Mouse (Mus musculus): ENCODE measurements around the gene Slc7a7. TPM values are rescaled to one million over a fixed set of nuclear protein-coding genes. Genes with fewer than 3 reads are reported as not detected.

Slc7a7 gene
- polyA plus RNA-seq, 1 experiment from 2014 or later, result 3.3 TPM

GRCm38 (mm10) chr14:54443712-54444618 lies 26.4 kb upstream of the Slc7a7 start:
- no peaks in the 10 kb centered on the region for H3K27me3 ChIP-seq
- peaks cover 26% of the 10 kb centered on the region for H3K4me1 ChIP-seq (replicated peaks)
- no peaks in the 10 kb centered on the region for H3K9me3 ChIP-seq
- no peak overlapping the region for H3K4me2 ChIP-seq
- H3K9ac ChIP-seq (replicated peaks), result no peak overlapping the region
- 52% methylated on average over 15 of the region's 15 CpGs for WGBS
- no peak overlapping the region for H3K4me3 ChIP-seq (replicated peaks)
- H3K36me3 ChIP-seq, result peaks cover 29% of the 10 kb centered on the region
- peak overlapping the region; percentile 88 for H3K27ac ChIP-seq
- ATAC-seq (ENCODE audit: insufficient number of reproducible peaks, insufficient read depth, low FRiP score, low TSS enrichment, low read depth), result no peak

- Histone ChIP-seq H3K9me3 (no peaks in the 10 kb centered on the region), H3K4me3 (replicated peaks) (no peak overlapping the region), H3K27me3 (no peaks in the 10 kb centered on the region), H3K4me2 (peak overlapping the region; percentile 32), H3K27ac (peak overlapping the region; percentile 88), H3K9ac (replicated peaks) (peak overlapping the region; percentile 24), H3K36me3 (peaks cover 36% of the 10 kb centered on the region), H3K4me1 (replicated peaks) (peaks cover 23% of the 10 kb centered on the region)
- peak; percentile 86 for ATAC-seq (ENCODE audit: insufficient number of reproducible peaks, insufficient read depth, low FRiP score, low TSS enrichment, low read depth)
- WGBS, result 6% methylated on average over 3 of the region's 3 CpGs
Observed at GRCm38 (mm10) chr14:54443196-54443595, 25.6 kb upstream of the Slc7a7 start.

GRCm38 (mm10) chr14:54442548-54442947 lies 25.0 kb upstream of the Slc7a7 start:
- ATAC-seq (ENCODE audit: insufficient number of reproducible peaks, insufficient read depth, low FRiP score, low TSS enrichment, low read depth), result peak; percentile 40; the same call in 1 of the 2 replicates
- H3K4me1 ChIP-seq (replicated peaks), result peaks cover 23% of the 10 kb centered on the region
- H3K4me2 ChIP-seq, result no peak overlapping the region
- H3K36me3 ChIP-seq, result peaks cover 43% of the 10 kb centered on the region
- H3K4me3 ChIP-seq (replicated peaks), result no peak overlapping the region
- no peak overlapping the region for H3K9ac ChIP-seq (replicated peaks)
- 91% methylated on average over 3 of the region's 3 CpGs for WGBS
- H3K27ac ChIP-seq, result peak overlapping the region; percentile 88; the same call in 1 of the 2 replicates
- no peaks in the 10 kb centered on the region for H3K27me3 ChIP-seq
- H3K9me3 ChIP-seq, result no peaks in the 10 kb centered on the region

DNA sequence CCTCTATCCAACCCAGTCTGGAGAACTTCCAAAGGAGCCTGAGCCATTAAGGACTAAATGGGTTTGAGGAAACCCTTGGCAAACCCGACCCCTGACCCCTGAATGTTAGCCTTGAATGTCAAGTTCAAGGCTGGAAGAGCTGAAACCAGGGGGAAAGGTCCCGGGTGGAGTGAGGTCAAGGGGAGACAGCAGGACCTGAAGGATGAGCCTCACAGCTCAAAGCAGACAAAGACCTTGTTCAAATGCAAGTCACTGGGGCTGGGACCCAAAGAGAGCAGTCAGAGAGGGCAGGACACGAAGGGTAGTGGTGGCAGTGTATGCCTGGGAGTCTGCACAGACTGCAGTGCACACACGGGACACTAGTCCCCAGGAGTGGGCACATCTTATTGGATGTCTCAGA lies 23.8 kb upstream of the Slc7a7 start:
- Histone ChIP-seq H3K4me2 (no peak overlapping the region), H3K4me1 (replicated peaks) (peaks cover 23% of the 10 kb centered on the region), H3K9me3 (no peaks in the 10 kb centered on the region), H3K27me3 (no peaks in the 10 kb centered on the region), H3K4me3 (replicated peaks) (no peak overlapping the region), H3K9ac (replicated peaks) (no peak overlapping the region), H3K36me3 (peaks cover 55% of the 10 kb centered on the region), H3K27ac (no peak overlapping the region)
- 75% methylated on average over 4 of the region's 4 CpGs for WGBS
- no peak for ATAC-seq (ENCODE audit: insufficient number of reproducible peaks, insufficient read depth, low FRiP score, low TSS enrichment, low read depth)

GRCm38 (mm10) chr14:54440538-54440937 lies 23.0 kb upstream of the Slc7a7 start:
- Histone ChIP-seq H3K4me2 (no peak overlapping the region), H3K36me3 (peaks cover 63% of the 10 kb centered on the region), H3K9ac (replicated peaks) (no peak overlapping the region), H3K4me3 (replicated peaks) (no peak overlapping the region), H3K4me1 (replicated peaks) (peaks cover 23% of the 10 kb centered on the region), H3K9me3 (no peaks in the 10 kb centered on the region), H3K27me3 (no peaks in the 10 kb centered on the region), H3K27ac (no peak overlapping the region)
- no peak for ATAC-seq (ENCODE audit: insufficient number of reproducible peaks, insufficient read depth, low FRiP score, low TSS enrichment, low read depth)
- WGBS, result 92% methylated on average over 14 of the region's 14 CpGs

- WGBS, result 73% methylated on average over 7 of the region's 7 CpGs
- peaks cover 30% of the 10 kb centered on the region for H3K4me1 ChIP-seq (replicated peaks)
Observed at GRCm38 (mm10) chr14:54439610-54440009, 22.0 kb upstream of the Slc7a7 start.

DNA sequence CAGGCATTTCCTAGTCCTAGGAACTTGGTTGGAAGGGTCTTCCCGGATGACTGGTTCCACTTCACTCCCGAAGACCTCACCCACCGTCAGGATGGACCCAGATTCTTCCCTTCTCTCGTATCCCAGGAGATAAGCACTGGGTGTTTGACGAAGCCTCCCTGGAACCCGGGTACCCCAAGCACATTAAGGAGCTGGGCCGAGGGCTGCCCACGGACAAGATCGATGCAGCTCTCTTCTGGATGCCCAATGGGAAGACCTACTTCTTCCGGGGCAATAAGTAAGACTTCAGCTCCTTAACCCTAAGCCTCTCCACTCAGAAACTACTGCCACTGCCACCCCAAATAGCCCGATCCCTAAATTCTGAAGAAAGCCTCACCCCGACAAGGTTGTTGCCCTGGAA lies 21.6 kb upstream of the Slc7a7 start:
- no peak overlapping the region for H3K9ac ChIP-seq (replicated peaks)
- H3K4me3 ChIP-seq (replicated peaks), result no peak overlapping the region
- no peaks in the 10 kb centered on the region for H3K27me3 ChIP-seq
- no peaks in the 10 kb centered on the region for H3K9me3 ChIP-seq
- H3K36me3 ChIP-seq, result peaks cover 72% of the 10 kb centered on the region
- H3K4me1 ChIP-seq (replicated peaks), result peaks cover 32% of the 10 kb centered on the region
- H3K27ac ChIP-seq, result no peak overlapping the region
- H3K4me2 ChIP-seq, result no peak overlapping the region
- WGBS, result 89% methylated on average over 12 of the region's 12 CpGs
- no peak for ATAC-seq (ENCODE audit: insufficient number of reproducible peaks, insufficient read depth, low FRiP score, low TSS enrichment, low read depth)

More at GRCm38 (mm10) chr14:54439610-54440009, 22.0 kb upstream of the Slc7a7 start:
- Histone ChIP-seq H3K27ac (no peak overlapping the region), H3K9ac (replicated peaks) (no peak overlapping the region), H3K9me3 (no peaks in the 10 kb centered on the region), H3K27me3 (no peaks in the 10 kb centered on the region), H3K36me3 (peaks cover 72% of the 10 kb centered on the region), H3K4me2 (no peak overlapping the region), H3K4me3 (replicated peaks) (no peak overlapping the region)
- no peak for ATAC-seq (ENCODE audit: insufficient number of reproducible peaks, insufficient read depth, low FRiP score, low TSS enrichment, low read depth)

- Histone ChIP-seq H3K36me3 (peaks cover 60% of the 10 kb centered on the region), H3K4me2 (no peak overlapping the region), H3K9me3 (no peaks in the 10 kb centered on the region), H3K9ac (replicated peaks) (no peak overlapping the region), H3K27me3 (no peaks in the 10 kb centered on the region), H3K4me3 (replicated peaks) (no peak overlapping the region), H3K27ac (no peak overlapping the region), H3K4me1 (replicated peaks) (peaks cover 32% of the 10 kb centered on the region)
- no peak for ATAC-seq (ENCODE audit: insufficient number of reproducible peaks, insufficient read depth, low FRiP score, low TSS enrichment, low read depth)
- 80% methylated on average over 11 of the region's 11 CpGs for WGBS
Observed at GRCm38 (mm10) chr14:54435194-54435918, 17.8 kb upstream of the Slc7a7 start.

DNA sequence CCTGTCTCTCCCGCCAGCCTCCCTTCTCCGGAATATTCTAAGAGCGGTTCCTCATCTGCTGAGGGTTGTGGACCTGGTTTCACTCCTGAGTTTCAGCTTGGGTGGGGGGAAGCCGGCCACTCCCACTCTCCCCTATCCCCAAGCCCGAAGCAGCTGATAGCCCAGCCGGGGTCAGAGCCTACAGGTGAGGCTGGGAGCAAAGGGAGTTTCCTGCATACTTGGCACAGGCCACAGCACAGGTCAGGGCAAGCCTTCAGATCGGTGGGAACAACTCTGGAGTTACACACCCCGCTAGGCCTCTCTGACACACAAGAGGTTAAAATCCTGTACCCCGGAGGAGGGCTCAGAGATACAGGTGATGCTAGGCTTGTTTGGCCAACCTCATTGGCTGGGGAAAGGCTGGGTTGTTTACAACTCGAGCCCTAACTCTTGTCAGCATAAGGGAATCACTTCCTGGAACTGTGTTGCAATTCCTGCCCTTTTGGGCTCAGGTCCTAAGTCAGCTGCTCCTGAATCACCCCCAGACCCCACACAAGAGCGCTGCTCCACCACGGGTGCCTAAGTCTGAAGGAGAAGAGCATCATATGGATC lies 16.5 kb upstream of the Slc7a7 start:
- WGBS, result 58% methylated on average over 12 of the region's 12 CpGs
- H3K27me3 ChIP-seq, result no peaks in the 10 kb centered on the region
- peaks cover 56% of the 10 kb centered on the region for H3K36me3 ChIP-seq
- H3K4me3 ChIP-seq (replicated peaks), result peak overlapping the region; percentile 88
- ATAC-seq (ENCODE audit: insufficient number of reproducible peaks, insufficient read depth, low FRiP score, low TSS enrichment, low read depth), result no peak
- H3K4me2 ChIP-seq, result peak overlapping the region; percentile 95
- peaks cover 42% of the 10 kb centered on the region for H3K4me1 ChIP-seq (replicated peaks)
- H3K9ac ChIP-seq (replicated peaks), result peak overlapping the region; percentile 99
- H3K27ac ChIP-seq, result peak overlapping the region; percentile 98; the same call in 1 of the 2 replicates
- no peaks in the 10 kb centered on the region for H3K9me3 ChIP-seq

DNA sequence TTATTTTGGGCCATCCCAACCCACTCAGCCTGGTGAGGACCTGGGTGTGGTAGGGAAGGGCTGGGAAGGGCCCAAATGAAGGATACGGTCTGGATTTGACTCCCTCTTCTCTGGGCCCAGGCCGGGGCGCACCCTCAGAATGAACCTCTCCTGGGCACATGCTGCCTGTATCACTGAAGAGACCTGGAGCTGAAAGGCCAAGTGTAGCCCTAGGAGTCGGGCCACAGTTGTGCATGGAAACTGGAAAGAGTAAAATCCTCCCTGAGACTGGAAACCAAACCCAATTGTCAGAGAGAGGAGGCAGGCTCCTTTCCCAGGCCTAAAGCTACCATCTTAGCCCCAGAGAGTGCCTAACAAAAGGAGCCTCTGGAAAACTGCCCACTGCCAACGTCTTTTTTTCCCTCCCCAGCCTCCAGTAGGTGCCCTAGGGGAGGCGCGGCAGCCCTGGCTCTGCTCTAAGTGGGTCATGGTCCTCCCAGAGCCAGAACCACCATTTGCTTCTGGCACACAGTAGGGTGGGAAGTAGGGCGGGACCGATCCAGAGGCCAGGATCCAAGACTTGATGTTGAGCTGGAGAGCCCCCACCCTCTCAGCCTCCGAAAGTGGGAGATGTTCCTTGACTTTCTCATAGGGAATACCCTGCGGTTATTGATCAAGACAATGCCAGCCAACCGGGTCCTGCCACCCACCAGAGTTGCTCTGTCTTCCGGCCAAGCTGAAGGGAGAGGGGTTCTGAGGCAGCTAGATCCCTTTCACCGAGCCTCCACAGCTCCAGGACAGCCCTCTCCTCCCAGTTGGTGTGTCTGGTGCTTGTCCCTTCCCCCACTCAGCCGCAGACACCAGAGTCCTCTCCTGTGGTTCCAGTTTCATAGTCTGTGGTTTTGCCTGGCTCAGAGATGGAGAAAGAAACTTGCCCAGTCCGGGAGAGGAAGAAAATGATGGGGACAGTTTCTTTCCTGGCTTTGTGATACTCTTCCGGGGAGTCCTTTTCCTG lies 15.6 kb upstream of the Slc7a7 start:
- peaks cover 42% of the 10 kb centered on the region for H3K4me1 ChIP-seq (replicated peaks)
- H3K9ac ChIP-seq (replicated peaks), result peak overlapping the region; percentile 99
- peak overlapping the region; percentile 95 for H3K4me2 ChIP-seq
- H3K36me3 ChIP-seq, result peaks cover 55% of the 10 kb centered on the region
- peak overlapping the region; percentile 88 for H3K4me3 ChIP-seq (replicated peaks)
- H3K27me3 ChIP-seq, result no peaks in the 10 kb centered on the region
- no peaks in the 10 kb centered on the region for H3K9me3 ChIP-seq
- WGBS, result 34% methylated on average over 17 of the region's 17 CpGs
- ATAC-seq (ENCODE audit: insufficient number of reproducible peaks, insufficient read depth, low FRiP score, low TSS enrichment, low read depth), result peak; percentile 14; the same call in 1 of the 2 replicates
- H3K27ac ChIP-seq, result peak overlapping the region; percentile 98
